Mouse (Mus musculus) lung, embryonic 14.5 days (tissue): ENCODE measurements around the gene Fzr1. TPM values are rescaled to one million over a fixed set of nuclear protein-coding genes. Genes with fewer than 3 reads are reported as not detected.

Experiments used
- ATAC-seq: fragments of 200-750 bp; cut with Nextera tagmentation; 2 replicates; pipeline ENCODE4 v1.8.0; 2017; ENCODE audit warnings: mild to moderate bottlenecking, moderate TSS enrichment, moderate library complexity; ENCODE audit not compliant: insufficient read depth
- DNase-seq: peaks from one replicate; pipeline ENCODE4 v3.0.0-alpha.2; 2015
- H3K27ac ChIP-seq: fragments of 300-500 bp; sonication (generic); 2 replicates; pipeline ENCODE4 v1.5.1; 2014; ENCODE audit warnings: low read depth, mild to moderate bottlenecking, moderate library complexity
- H3K27me3 ChIP-seq: fragments of 300-500 bp; sonication (generic); 2 replicates; pipeline ENCODE4 v1.6.1; 2014; ENCODE audit warnings: low read length, control low read depth; ENCODE audit not compliant: insufficient read depth
- H3K36me3 ChIP-seq: fragments of 300-500 bp; sonication (generic); 2 replicates; pipeline ENCODE4 v1.6.1; 2014; ENCODE audit warnings: control low read depth; ENCODE audit not compliant: insufficient read depth
- H3K4me1 ChIP-seq: fragments of 300-500 bp; sonication (generic); 2 replicates; pipeline ENCODE4 v1.6.1; 2014; ENCODE audit warnings: antibody characterized with exemption, control low read depth; ENCODE audit not compliant: insufficient read depth
- H3K4me2 ChIP-seq: fragments of 300-500 bp; sonication (generic); 2 replicates; pipeline ENCODE4 v1.6.1; 2014; ENCODE audit warnings: mild to moderate bottlenecking
- H3K4me3 ChIP-seq: fragments of 300-500 bp; sonication (generic); 2 replicates; pipeline ENCODE4 v1.5.1; 2014; ENCODE audit warnings: low read depth, low read length
- H3K9ac ChIP-seq: fragments of 300-500 bp; sonication (generic); 2 replicates; pipeline ENCODE4 v1.6.1; 2014
- H3K9me3 ChIP-seq: fragments of 300-500 bp; sonication (generic); 2 replicates; pipeline ENCODE4 v1.6.1; 2016; ENCODE audit warnings: low read depth, low read length, control low read depth
- CTCF ChIP-seq: IDR thresholded peaks from 2 replicates; pipeline ENCODE4 v1.5.1; 2016; ENCODE audit warnings: antibody characterized with exemption, low read depth
- WGBS: fragments of 180-500 bp; shearing (Covaris S2); extraction: QIAGEN DNeasy Blood & Tissue Kit; methylation state at CpG from one replicate; pipeline ENCODE4 v1.1.7; 2014; 5-methylcytosine and 5-hydroxymethylcytosine counted together
- polyA plus RNA-seq: library from polyadenylated mRNA; unstranded; fragments of >200 nt; fragmentation: Nextera tagmentation; extraction: Ambion mirVana; gene quantifications from 2 replicates; pipeline ENCODE4 v1.2.1, GENCODE M21; 2014

The Fzr1 gene
- polyA plus RNA-seq, 1 experiment from 2014 or later, result 116 TPM

- H3K4me3 ChIP-seq, result no peak overlapping the region
- WGBS, result 73% methylated on average over 6 of the region's 6 CpGs
- H3K9ac ChIP-seq, result no peak overlapping the region
- peaks cover 60% of the 10 kb centered on the region for H3K36me3 ChIP-seq
- ATAC-seq (no peak), DNase-seq (no peak)
- H3K27ac ChIP-seq, result no peak overlapping the region
- TF ChIP-seq CTCF, result no peak
- no peaks in the 10 kb centered on the region for H3K9me3 ChIP-seq
- no peak overlapping the region for H3K4me2 ChIP-seq
- peaks cover 8% of the 10 kb centered on the region; the same call in 1 of the 2 replicates for H3K27me3 ChIP-seq
- peaks cover 25% of the 10 kb centered on the region for H3K4me1 ChIP-seq
Observed at GRCm38 (mm10) chr10:81366477-81367206, 11.7 kb downstream of the Fzr1 start.

- peak within 1 kb of the TSS; percentile 34 for H3K4me3 ChIP-seq
- ATAC-seq (peak; percentile 2; the same call in 1 of the 2 replicates), DNase-seq (peak; percentile 56)
- peaks cover 57% of the 10 kb centered on the region for H3K36me3 ChIP-seq
- no peaks in the 10 kb centered on the region for H3K9me3 ChIP-seq
- peaks cover 25% of the 10 kb centered on the region for H3K4me1 ChIP-seq
- H3K9ac ChIP-seq, result 0 out of 2 replicates have a peak within 1 kb of the TSS, but pooled peaks have one; percentile 39
- H3K27ac ChIP-seq, result peak within 1 kb of the TSS; percentile 36; the same call in 1 of the 2 replicates
- peaks cover 8% of the 10 kb centered on the region; the same call in 1 of the 2 replicates for H3K27me3 ChIP-seq
- 27% methylated on average over 12 of the region's 12 CpGs for WGBS
- TF ChIP-seq CTCF, result no peak
- peak within 1 kb of the TSS; percentile 60 for H3K4me2 ChIP-seq
Observed at GRCm38 (mm10) chr10:81365672-81366476, 12.4 kb downstream of the Fzr1 start, which contains the start of gene 4930404N11Rik. Gene 4930404N11Rik (minus strand): TSS chr10:81365816.

GRCm38 (mm10) chr10:81365073-81365472 is 13.2 kb downstream of the Fzr1 start:
- Histone ChIP-seq H3K9ac (no peak overlapping the region), H3K27me3 (peaks cover 8% of the 10 kb centered on the region; the same call in 1 of the 2 replicates), H3K4me3 (no peak overlapping the region), H3K36me3 (peaks cover 52% of the 10 kb centered on the region), H3K4me2 (peak overlapping the region; percentile 60), H3K9me3 (no peaks in the 10 kb centered on the region), H3K27ac (no peak overlapping the region), H3K4me1 (peaks cover 28% of the 10 kb centered on the region)
- no peak for TF ChIP-seq CTCF
- DNase-seq, result no peak
- 26% methylated on average over 4 of the region's 4 CpGs for WGBS
- no peak; the same call in none of the 2 replicates for ATAC-seq

DNA sequence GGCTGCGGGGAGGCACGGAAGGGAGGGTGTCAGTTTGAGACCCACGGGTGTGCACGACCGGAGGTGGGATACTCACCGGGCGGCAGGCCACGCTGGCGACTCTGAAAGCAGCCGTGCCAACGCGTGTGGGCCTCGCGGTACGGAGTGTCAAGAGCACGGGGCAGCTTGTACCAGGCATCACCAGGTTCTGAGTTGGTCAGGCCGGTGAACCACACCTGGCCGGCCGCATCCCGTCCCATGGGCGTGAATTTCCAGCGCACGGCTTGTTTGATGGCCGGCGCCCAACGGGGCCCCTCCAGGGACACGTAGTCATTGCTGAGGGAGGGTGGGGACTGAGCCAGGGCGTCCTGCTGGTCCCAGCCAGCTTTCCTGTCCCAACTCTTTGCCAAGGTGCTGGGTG is 13.7 kb downstream of the Fzr1 start:
- peaks cover 51% of the 10 kb centered on the region for H3K36me3 ChIP-seq
- TF ChIP-seq CTCF, result no peak
- H3K27me3 ChIP-seq, result peaks cover 8% of the 10 kb centered on the region; the same call in 1 of the 2 replicates
- no peaks in the 10 kb centered on the region for H3K9me3 ChIP-seq
- peak; percentile 50 for DNase-seq
- peak overlapping the region; percentile 34 for H3K4me3 ChIP-seq
- H3K4me2 ChIP-seq, result peak overlapping the region; percentile 60
- WGBS, result 10% methylated on average over 28 of the region's 28 CpGs
- no peak; the same call in 1 of the 2 replicates for ATAC-seq
- 0 out of 2 replicates have a peak overlapping the region, but pooled peaks have one; percentile 39 for H3K9ac ChIP-seq
- no peak overlapping the region for H3K27ac ChIP-seq
- peaks cover 28% of the 10 kb centered on the region for H3K4me1 ChIP-seq

GRCm38 (mm10) chr10:81363436-81364346 is 14.6 kb downstream of the Fzr1 start:
- TF ChIP-seq CTCF, result no peak
- DNase-seq (peak; percentile 37), ATAC-seq (no peak)
- Histone ChIP-seq H3K36me3 (peaks cover 41% of the 10 kb centered on the region), H3K9me3 (no peaks in the 10 kb centered on the region), H3K9ac (peak overlapping the region; percentile 39), H3K4me3 (peak overlapping the region; percentile 34), H3K27me3 (peaks cover 8% of the 10 kb centered on the region; the same call in 1 of the 2 replicates), H3K4me2 (peak overlapping the region; percentile 60), H3K27ac (peak overlapping the region; percentile 79), H3K4me1 (peaks cover 31% of the 10 kb centered on the region)
- 8% methylated on average over 54 of the region's 54 CpGs for WGBS

- peaks cover 40% of the 10 kb centered on the region for H3K4me1 ChIP-seq
- peaks cover 8% of the 10 kb centered on the region; the same call in 1 of the 2 replicates for H3K27me3 ChIP-seq
- H3K9ac ChIP-seq, result peak overlapping the region; percentile 26; the same call in 1 of the 2 replicates
- H3K36me3 ChIP-seq, result peaks cover 29% of the 10 kb centered on the region
- no peaks in the 10 kb centered on the region for H3K9me3 ChIP-seq
- ATAC-seq (peak; percentile 9; the same call in 1 of the 2 replicates), DNase-seq (peak; percentile 52)
- TF ChIP-seq CTCF, result no peak
- H3K4me3 ChIP-seq, result no peak overlapping the region
- peak overlapping the region; percentile 60 for H3K4me2 ChIP-seq
- WGBS, result 53% methylated on average over 12 of the region's 12 CpGs
- peak overlapping the region; percentile 79 for H3K27ac ChIP-seq
Observed at GRCm38 (mm10) chr10:81362336-81362949, 15.9 kb downstream of the Fzr1 start.
